Mouse (Mus musculus): ENCODE data around the gene Cdc42se1. TPM values are rescaled to one million over a fixed set of nuclear protein-coding genes. Genes with fewer than 3 reads are reported as not detected.

The Cdc42se1 gene
- polyA plus RNA-seq, 1 experiment from 2014 or later = 125 TPM

- Histone ChIP-seq H3K4me1 (ENCODE audit: control insufficient read depth, insufficient read depth, low read length) (no peaks in the 10 kb centered on the region), H3K27me3 (ENCODE audit: control insufficient read depth, insufficient read depth, low read length) (no peaks in the 10 kb centered on the region), H3K9me3 (ENCODE audit: control insufficient read depth, low read depth, low read length) (no peaks in the 10 kb centered on the region), H3K4me3 (ENCODE audit: low read depth, low read length) (no peak within 1 kb of the TSS), H3K27ac (ENCODE audit: low read length) (no peak within 1 kb of the TSS; the same call in 1 of the 2 replicates), H3K9ac (replicated peaks; ENCODE audit: low read depth, low read length) (no peak within 1 kb of the TSS), H3K4me2 (replicated peaks; ENCODE audit: low read depth, low read length) (no peak within 1 kb of the TSS), H3K36me3 (ENCODE audit: control insufficient read depth, insufficient read depth, low read length) (peaks cover 10% of the 10 kb centered on the region)
- ATAC-seq (ENCODE audit: insufficient number of reproducible peaks, insufficient read depth, low FRiP score, low read depth) = peak; percentile 54; the same call in 1 of the 2 replicates
- 44% methylated on average over 7 of the region's 7 CpGs for WGBS
These were observed 22.4 kb downstream of the Cdc42se1 start, which contains the start of gene Bnipl for GRCm38 (mm10) chr3:95250783-95251424. TSS of gene Bnipl (minus strand) at chr3:95251193.

- Histone ChIP-seq H3K4me3 (ENCODE audit: low read depth, low read length) (no peak overlapping the region), H3K9ac (replicated peaks; ENCODE audit: low read depth, low read length) (no peak overlapping the region), H3K36me3 (ENCODE audit: control insufficient read depth, insufficient read depth, low read length) (peaks cover 31% of the 10 kb centered on the region), H3K27ac (ENCODE audit: low read length) (no peak overlapping the region), H3K4me2 (replicated peaks; ENCODE audit: low read depth, low read length) (no peak overlapping the region), H3K9me3 (ENCODE audit: control insufficient read depth, low read depth, low read length) (no peaks in the 10 kb centered on the region), H3K27me3 (ENCODE audit: control insufficient read depth, insufficient read depth, low read length) (no peaks in the 10 kb centered on the region), H3K4me1 (ENCODE audit: control insufficient read depth, insufficient read depth, low read length) (no peaks in the 10 kb centered on the region)
- no peak for ATAC-seq (ENCODE audit: insufficient number of reproducible peaks, insufficient read depth, low FRiP score, low read depth)
- 83% methylated on average over 5 of the region's 5 CpGs for WGBS
These were observed 28.4 kb downstream of the Cdc42se1 start for GRCm38 (mm10) chr3:95256931-95257330.

GRCm38 (mm10) chr3:95261975-95262374, 33.4 kb downstream of the Cdc42se1 start:
- Histone ChIP-seq H3K36me3 (ENCODE audit: control insufficient read depth, insufficient read depth, low read length) (peaks cover 38% of the 10 kb centered on the region), H3K4me1 (ENCODE audit: control insufficient read depth, insufficient read depth, low read length) (no peaks in the 10 kb centered on the region), H3K27ac (ENCODE audit: low read length) (no peak overlapping the region), H3K27me3 (ENCODE audit: control insufficient read depth, insufficient read depth, low read length) (no peaks in the 10 kb centered on the region), H3K4me2 (replicated peaks; ENCODE audit: low read depth, low read length) (no peak overlapping the region), H3K9me3 (ENCODE audit: control insufficient read depth, low read depth, low read length) (no peaks in the 10 kb centered on the region), H3K4me3 (ENCODE audit: low read depth, low read length) (no peak overlapping the region), H3K9ac (replicated peaks; ENCODE audit: low read depth, low read length) (no peak overlapping the region)
- WGBS = 98% methylated on average over 4 of the region's 4 CpGs
- no peak for ATAC-seq (ENCODE audit: insufficient number of reproducible peaks, insufficient read depth, low FRiP score, low read depth)

- no peak overlapping the region for H3K4me3 ChIP-seq (ENCODE audit: low read depth, low read length)
- no peak overlapping the region for H3K9ac ChIP-seq (replicated peaks; ENCODE audit: low read depth, low read length)
- H3K4me1 ChIP-seq (ENCODE audit: control insufficient read depth, insufficient read depth, low read length) = no peaks in the 10 kb centered on the region
- H3K27ac ChIP-seq (ENCODE audit: low read length) = no peak overlapping the region
- peaks cover 37% of the 10 kb centered on the region for H3K36me3 ChIP-seq (ENCODE audit: control insufficient read depth, insufficient read depth, low read length)
- H3K9me3 ChIP-seq (ENCODE audit: control insufficient read depth, low read depth, low read length) = no peaks in the 10 kb centered on the region
- 44% methylated on average over 11 of the region's 11 CpGs for WGBS
- no peak overlapping the region for H3K4me2 ChIP-seq (replicated peaks; ENCODE audit: low read depth, low read length)
- no peak for ATAC-seq (ENCODE audit: insufficient number of reproducible peaks, insufficient read depth, low FRiP score, low read depth)
- H3K27me3 ChIP-seq (ENCODE audit: control insufficient read depth, insufficient read depth, low read length) = no peaks in the 10 kb centered on the region
These were observed 34.7 kb downstream of the Cdc42se1 start for GRCm38 (mm10) chr3:95263089-95263739.

- Histone ChIP-seq H3K27me3 (ENCODE audit: control insufficient read depth, insufficient read depth, low read length) (no peaks in the 10 kb centered on the region), H3K4me1 (ENCODE audit: control insufficient read depth, insufficient read depth, low read length) (no peaks in the 10 kb centered on the region), H3K4me2 (replicated peaks; ENCODE audit: low read depth, low read length) (no peak overlapping the region), H3K4me3 (ENCODE audit: low read depth, low read length) (no peak overlapping the region), H3K36me3 (ENCODE audit: control insufficient read depth, insufficient read depth, low read length) (peaks cover 29% of the 10 kb centered on the region), H3K27ac (ENCODE audit: low read length) (no peak overlapping the region), H3K9ac (replicated peaks; ENCODE audit: low read depth, low read length) (no peak overlapping the region), H3K9me3 (ENCODE audit: control insufficient read depth, low read depth, low read length) (no peaks in the 10 kb centered on the region)
- WGBS = 81% methylated on average over 1 of the region's 1 CpGs
- ATAC-seq (ENCODE audit: insufficient number of reproducible peaks, insufficient read depth, low FRiP score, low read depth) = no peak
These were observed 36.2 kb downstream of the Cdc42se1 start for GRCm38 (mm10) chr3:95264724-95265123.

GRCm38 (mm10) chr3:95266052-95266451, 37.5 kb downstream of the Cdc42se1 start:
- ATAC-seq (ENCODE audit: insufficient number of reproducible peaks, insufficient read depth, low FRiP score, low read depth) = no peak
- H3K27ac ChIP-seq (ENCODE audit: low read length) = no peak overlapping the region
- H3K9ac ChIP-seq (replicated peaks; ENCODE audit: low read depth, low read length) = no peak overlapping the region
- H3K9me3 ChIP-seq (ENCODE audit: control insufficient read depth, low read depth, low read length) = no peaks in the 10 kb centered on the region
- 93% methylated on average over 3 of the region's 3 CpGs for WGBS
- H3K4me3 ChIP-seq (ENCODE audit: low read depth, low read length) = no peak overlapping the region
- H3K4me1 ChIP-seq (ENCODE audit: control insufficient read depth, insufficient read depth, low read length) = 0 out of 2 replicates have a peak, but pooled peaks cover under 1% of the 10 kb centered on the region
- H3K27me3 ChIP-seq (ENCODE audit: control insufficient read depth, insufficient read depth, low read length) = no peaks in the 10 kb centered on the region
- peaks cover 29% of the 10 kb centered on the region for H3K36me3 ChIP-seq (ENCODE audit: control insufficient read depth, insufficient read depth, low read length)
- no peak overlapping the region for H3K4me2 ChIP-seq (replicated peaks; ENCODE audit: low read depth, low read length)

GRCm38 (mm10) chr3:95267855-95268254, 39.3 kb downstream of the Cdc42se1 start:
- Histone ChIP-seq H3K36me3 (ENCODE audit: control insufficient read depth, insufficient read depth, low read length) (peaks cover 24% of the 10 kb centered on the region), H3K27me3 (ENCODE audit: control insufficient read depth, insufficient read depth, low read length) (no peaks in the 10 kb centered on the region), H3K4me3 (ENCODE audit: low read depth, low read length) (no peak overlapping the region), H3K9ac (replicated peaks; ENCODE audit: low read depth, low read length) (no peak overlapping the region), H3K4me1 (ENCODE audit: control insufficient read depth, insufficient read depth, low read length) (0 out of 2 replicates have a peak, but pooled peaks cover 2% of the 10 kb centered on the region), H3K4me2 (replicated peaks; ENCODE audit: low read depth, low read length) (no peak overlapping the region), H3K27ac (ENCODE audit: low read length) (no peak overlapping the region), H3K9me3 (ENCODE audit: control insufficient read depth, low read depth, low read length) (no peaks in the 10 kb centered on the region)
- ATAC-seq (ENCODE audit: insufficient number of reproducible peaks, insufficient read depth, low FRiP score, low read depth) = no peak

GRCm38 (mm10) chr3:95269789-95270188, 41.3 kb downstream of the Cdc42se1 start:
- WGBS = 84% methylated on average over 5 of the region's 5 CpGs
- Histone ChIP-seq H3K4me1 (ENCODE audit: control insufficient read depth, insufficient read depth, low read length) (0 out of 2 replicates have a peak, but pooled peaks cover 2% of the 10 kb centered on the region), H3K9me3 (ENCODE audit: control insufficient read depth, low read depth, low read length) (no peaks in the 10 kb centered on the region), H3K4me3 (ENCODE audit: low read depth, low read length) (no peak overlapping the region), H3K36me3 (ENCODE audit: control insufficient read depth, insufficient read depth, low read length) (peaks cover 13% of the 10 kb centered on the region), H3K27me3 (ENCODE audit: control insufficient read depth, insufficient read depth, low read length) (no peaks in the 10 kb centered on the region), H3K4me2 (replicated peaks; ENCODE audit: low read depth, low read length) (no peak overlapping the region), H3K27ac (ENCODE audit: low read length) (no peak overlapping the region), H3K9ac (replicated peaks; ENCODE audit: low read depth, low read length) (no peak overlapping the region)
- ATAC-seq (ENCODE audit: insufficient number of reproducible peaks, insufficient read depth, low FRiP score, low read depth) = no peak
